Mouse (Mus musculus): ENCODE results near the gene Fnip1. TPM values are rescaled to one million over a fixed set of nuclear protein-coding genes. Genes with fewer than 3 reads are reported as not detected.
A peak's percentile ranks its signal among the peaks of the same experiment; 100 is the strongest.

Gene Fnip1
- polyA plus RNA-seq, 1 experiment, result 9.7 TPM

GRCm38 (mm10) chr11:54522529-54523430 is 84.8 kb downstream of the Fnip1 start, which contains the start of gene Rapgef6:
TSS of gene Rapgef6 (plus strand) at chr11:54522847.
- TF ChIP-seq POLR2A (IDR thresholded peaks at IDR 0.05; ENCODE audit: borderline replicate concordance, extremely low read depth, insufficient read depth, insufficient read length, poor library complexity, severe bottlenecking) (peak; percentile 46; the same call in 1 of the 2 replicates), CTCF (IDR thresholded peaks at IDR 0.05; ENCODE audit: borderline replicate concordance, extremely low read depth, insufficient read depth, insufficient read length) (no peak)
- peak; percentile 99 for DNase-seq (ENCODE audit: low read depth)

- DNase-seq (ENCODE audit: low read depth), result no peak
- no peak for TF ChIP-seq CTCF (IDR thresholded peaks at IDR 0.05; ENCODE audit: borderline replicate concordance, extremely low read depth, insufficient read depth, insufficient read length)
These were observed 85.5 kb downstream of the Fnip1 start for GRCm38 (mm10) chr11:54523431-54524001.

GRCm38 (mm10) chr11:54528002-54528401 is 90.0 kb downstream of the Fnip1 start:
- DNase-seq (ENCODE audit: low read depth), result no peak
- TF ChIP-seq CTCF (IDR thresholded peaks at IDR 0.05; ENCODE audit: borderline replicate concordance, extremely low read depth, insufficient read depth, insufficient read length), result no peak
- no peak for TF ChIP-seq POLR2A (IDR thresholded peaks at IDR 0.05; ENCODE audit: borderline replicate concordance, extremely low read depth, insufficient read depth, insufficient read length, poor library complexity, severe bottlenecking)

GRCm38 (mm10) chr11:54530391-54530790 is 92.4 kb downstream of the Fnip1 start:
- DNase-seq (ENCODE audit: low read depth), result peak; percentile 69
- TF ChIP-seq CTCF (IDR thresholded peaks at IDR 0.05; ENCODE audit: borderline replicate concordance, extremely low read depth, insufficient read depth, insufficient read length) (no peak), POLR2A (IDR thresholded peaks at IDR 0.05; ENCODE audit: borderline replicate concordance, extremely low read depth, insufficient read depth, insufficient read length, poor library complexity, severe bottlenecking) (no peak)

GRCm38 (mm10) chr11:54530916-54531315 is 92.9 kb downstream of the Fnip1 start:
- TF ChIP-seq POLR2A (IDR thresholded peaks at IDR 0.05; ENCODE audit: borderline replicate concordance, extremely low read depth, insufficient read depth, insufficient read length, poor library complexity, severe bottlenecking), result no peak
- no peak for TF ChIP-seq CTCF (IDR thresholded peaks at IDR 0.05; ENCODE audit: borderline replicate concordance, extremely low read depth, insufficient read depth, insufficient read length)
- no peak for DNase-seq (ENCODE audit: low read depth)

GRCm38 (mm10) chr11:54533834-54534233 is 95.8 kb downstream of the Fnip1 start:
- DNase-seq (ENCODE audit: low read depth), result no peak
- TF ChIP-seq POLR2A (IDR thresholded peaks at IDR 0.05; ENCODE audit: borderline replicate concordance, extremely low read depth, insufficient read depth, insufficient read length, poor library complexity, severe bottlenecking) (no peak), CTCF (IDR thresholded peaks at IDR 0.05; ENCODE audit: borderline replicate concordance, extremely low read depth, insufficient read depth, insufficient read length) (no peak)

GRCm38 (mm10) chr11:54534871-54535270 is 96.9 kb downstream of the Fnip1 start:
- TF ChIP-seq POLR2A (IDR thresholded peaks at IDR 0.05; ENCODE audit: borderline replicate concordance, extremely low read depth, insufficient read depth, insufficient read length, poor library complexity, severe bottlenecking) (no peak), CTCF (IDR thresholded peaks at IDR 0.05; ENCODE audit: borderline replicate concordance, extremely low read depth, insufficient read depth, insufficient read length) (peak; percentile 75; the same call in 1 of the 2 replicates)

GRCm38 (mm10) chr11:54539031-54539430 is 101.0 kb downstream of the Fnip1 start:
- no peak for TF ChIP-seq POLR2A (IDR thresholded peaks at IDR 0.05; ENCODE audit: borderline replicate concordance, extremely low read depth, insufficient read depth, insufficient read length, poor library complexity, severe bottlenecking)
- TF ChIP-seq CTCF (IDR thresholded peaks at IDR 0.05; ENCODE audit: borderline replicate concordance, extremely low read depth, insufficient read depth, insufficient read length), result no peak
- no peak for DNase-seq (ENCODE audit: low read depth)

More at GRCm38 (mm10) chr11:54534871-54535270, 96.9 kb downstream of the Fnip1 start:
- DNase-seq (ENCODE audit: low read depth), result peak; percentile 69

GRCm38 (mm10) chr11:54539486-54539885 is 101.5 kb downstream of the Fnip1 start:
- peak; percentile 41 for DNase-seq (ENCODE audit: low read depth)
- no peak for TF ChIP-seq POLR2A (IDR thresholded peaks at IDR 0.05; ENCODE audit: borderline replicate concordance, extremely low read depth, insufficient read depth, insufficient read length, poor library complexity, severe bottlenecking)

- TF ChIP-seq CTCF (IDR thresholded peaks at IDR 0.05; ENCODE audit: borderline replicate concordance, extremely low read depth, insufficient read depth, insufficient read length) (no peak), POLR2A (IDR thresholded peaks at IDR 0.05; ENCODE audit: borderline replicate concordance, extremely low read depth, insufficient read depth, insufficient read length, poor library complexity, severe bottlenecking) (no peak)
- DNase-seq (ENCODE audit: low read depth), result peak; percentile 75
These were observed 102.3 kb downstream of the Fnip1 start for GRCm38 (mm10) chr11:54540328-54540727.

- TF ChIP-seq CTCF (IDR thresholded peaks at IDR 0.05; ENCODE audit: borderline replicate concordance, extremely low read depth, insufficient read depth, insufficient read length), result no peak
- no peak for TF ChIP-seq POLR2A (IDR thresholded peaks at IDR 0.05; ENCODE audit: borderline replicate concordance, extremely low read depth, insufficient read depth, insufficient read length, poor library complexity, severe bottlenecking)
- DNase-seq (ENCODE audit: low read depth), result no peak
These were observed 104.4 kb downstream of the Fnip1 start for GRCm38 (mm10) chr11:54542414-54542813.

- no peak for TF ChIP-seq CTCF (IDR thresholded peaks at IDR 0.05; ENCODE audit: borderline replicate concordance, extremely low read depth, insufficient read depth, insufficient read length)
- TF ChIP-seq POLR2A (IDR thresholded peaks at IDR 0.05; ENCODE audit: borderline replicate concordance, extremely low read depth, insufficient read depth, insufficient read length, poor library complexity, severe bottlenecking), result no peak
- no peak for DNase-seq (ENCODE audit: low read depth)
These were observed 117.0 kb downstream of the Fnip1 start for GRCm38 (mm10) chr11:54554970-54555369.

All from brain, embryonic 14.5 days (tissue).